In the genomic region with DNA sequence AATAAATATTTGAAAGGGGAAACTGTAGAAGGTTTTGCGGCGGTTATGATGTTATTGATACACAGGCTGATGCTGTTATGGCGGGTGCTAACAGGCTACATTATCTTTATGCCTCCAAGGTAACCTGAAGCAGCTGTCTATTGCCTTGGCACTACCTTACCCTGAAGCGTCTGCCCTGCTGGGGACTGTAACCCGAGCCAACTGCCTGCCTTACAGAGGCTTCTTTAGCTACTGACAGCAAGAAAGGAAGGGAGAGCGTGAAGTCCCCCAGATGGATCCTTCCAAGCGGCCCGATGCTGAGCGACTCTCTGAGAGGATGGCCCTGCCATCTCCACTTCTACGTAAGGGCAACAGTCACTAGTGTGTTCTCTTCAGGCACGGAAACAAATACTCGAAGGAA, we compare ENCODE assay signal across 7 mouse cellular contexts. TPM values are rescaled to one million over a fixed set of nuclear protein-coding genes. Genes with fewer than 3 reads are reported as not detected.
DNase-seq lines count a peak whose midpoint lies in the region; ATAC-seq and TF ChIP-seq lines count a peak whose summit lies in the region.

A gene (plus strand): TSS at position 303 of the 400 bp plus-strand sequence.

- H3K27me3 ChIP-seq in lung, embryonic 14.5 days (ENCODE audit: insufficient read depth, low read length), result no peaks in the 10 kb centered on the region
- H3K27me3 ChIP-seq in embryonic facial prominence, embryonic 11.5 days (ENCODE audit: control insufficient read depth, insufficient read depth, low read length), result no peaks in the 10 kb centered on the region
- no peaks in the 10 kb centered on the region for H3K27me3 ChIP-seq in hindbrain, embryonic 12.5 days
- no peaks in the 10 kb centered on the region for H3K27me3 ChIP-seq in megakaryocyte, embryonic 14.5 days (replicated peaks)

- no peak within 1 kb of the TSS for H3K4me3 ChIP-seq in lung, embryonic 14.5 days (ENCODE audit: low read depth, low read length)
- H3K4me3 ChIP-seq in embryonic facial prominence, embryonic 11.5 days (ENCODE audit: low read depth, low read length), result no peak within 1 kb of the TSS
- no peak within 1 kb of the TSS for H3K4me3 ChIP-seq in hindbrain, embryonic 12.5 days
- H3K4me3 ChIP-seq in megakaryocyte, embryonic 14.5 days (replicated peaks), result no peak within 1 kb of the TSS

- TF ChIP-seq CTCF in lung, embryonic 14.5 days (IDR thresholded peaks at IDR 0.05; ENCODE audit: low read depth), result no peak

- no peak within 1 kb of the TSS for H3K9ac ChIP-seq in lung, embryonic 14.5 days
- no peak within 1 kb of the TSS for H3K9ac ChIP-seq in embryonic facial prominence, embryonic 11.5 days (replicated peaks; ENCODE audit: low read length)
- H3K9ac ChIP-seq in hindbrain, embryonic 12.5 days, result no peak within 1 kb of the TSS

- no peaks in the 10 kb centered on the region for H3K9me3 ChIP-seq in lung, embryonic 14.5 days (ENCODE audit: low read depth, low read length)
- H3K9me3 ChIP-seq in embryonic facial prominence, embryonic 11.5 days (replicated peaks; ENCODE audit: control insufficient read depth, low read length), result no peaks in the 10 kb centered on the region
- no peaks in the 10 kb centered on the region for H3K9me3 ChIP-seq in hindbrain, embryonic 12.5 days (replicated peaks)
- H3K9me3 ChIP-seq in megakaryocyte, embryonic 14.5 days, result no peaks in the 10 kb centered on the region

- no peaks in the 10 kb centered on the region for H3K4me1 ChIP-seq in lung, embryonic 14.5 days (ENCODE audit: insufficient read depth)
- H3K4me1 ChIP-seq in embryonic facial prominence, embryonic 11.5 days (ENCODE audit: control insufficient read depth, insufficient read depth, low read length), result no peaks in the 10 kb centered on the region
- H3K4me1 ChIP-seq in hindbrain, embryonic 12.5 days, result no peaks in the 10 kb centered on the region
- peaks cover 27% of the 10 kb centered on the region for H3K4me1 ChIP-seq in megakaryocyte, embryonic 14.5 days

- no peaks in the 10 kb centered on the region for H3K36me3 ChIP-seq in lung, embryonic 14.5 days (ENCODE audit: insufficient read depth)
- H3K36me3 ChIP-seq in embryonic facial prominence, embryonic 11.5 days (replicated peaks; ENCODE audit: control insufficient read depth, insufficient read depth, low read depth, low read length), result no peaks in the 10 kb centered on the region
- H3K36me3 ChIP-seq in hindbrain, embryonic 12.5 days, result no peaks in the 10 kb centered on the region
- no peaks in the 10 kb centered on the region for H3K36me3 ChIP-seq in megakaryocyte, embryonic 14.5 days (replicated peaks; ENCODE audit: low read length)

- 60% methylated on average over 12 of the region's 12 CpGs for WGBS in lung, embryonic 14.5 days
- WGBS in embryonic facial prominence, embryonic 11.5 days, result 58% methylated on average over 12 of the region's 12 CpGs
- WGBS in hindbrain, embryonic 12.5 days, result 71% methylated on average over 12 of the region's 12 CpGs

- no peak for ATAC-seq in lung, embryonic 14.5 days (ENCODE audit: insufficient read depth)
- no peak for ATAC-seq in embryonic facial prominence, embryonic 11.5 days (replicated peaks; ENCODE audit: insufficient number of reproducible peaks, low FRiP score, low TSS enrichment, low read depth)
- ATAC-seq in hindbrain, embryonic 12.5 days (ENCODE audit: low FRiP score), result no peak

- no peak within 1 kb of the TSS for H3K4me2 ChIP-seq in lung, embryonic 14.5 days
- H3K4me2 ChIP-seq in embryonic facial prominence, embryonic 11.5 days (ENCODE audit: low read depth, low read length), result no peak within 1 kb of the TSS
- H3K4me2 ChIP-seq in hindbrain, embryonic 12.5 days (replicated peaks), result no peak within 1 kb of the TSS

- DNase-seq in lung, embryonic 14.5 days, result no peak
- no peak for DNase-seq in lung, adult 18-20 months
- DNase-seq in embryonic facial prominence, embryonic 11.5 days (ENCODE audit: low spot score), result no peak
- no peak for DNase-seq in spleen, adult 18-20 months
- DNase-seq in kidney, postnatal 25 days, result no peak

- H3K27ac ChIP-seq in lung, embryonic 14.5 days (ENCODE audit: low read depth), result no peak within 1 kb of the TSS
- no peak within 1 kb of the TSS for H3K27ac ChIP-seq in embryonic facial prominence, embryonic 11.5 days (replicated peaks; ENCODE audit: low read depth, low read length)
- H3K27ac ChIP-seq in hindbrain, embryonic 12.5 days, result no peak within 1 kb of the TSS

RNA-seq across cellular contexts. Expression of the gene that starts here (rescaled TPM):
- polyA plus RNA-seq in lung, embryonic 14.5 days (2014; fragmentation: Nextera tagmentation; extraction: Ambion mirVana), result 41.2 and 43.0 TPM in 2 replicates
- polyA plus RNA-seq in embryonic facial prominence, embryonic 11.5 days (2014; fragmentation: Nextera tagmentation; extraction: Ambion mirVana), result 79.4 and 80.6 TPM in 2 replicates
- 48.4 and 57.1 TPM in 2 replicates for polyA plus RNA-seq in hindbrain, embryonic 12.5 days (2016; fragmentation: Nextera tagmentation; extraction: Ambion mirVana)
- polyA plus RNA-seq in megakaryocyte, embryonic 14.5 days (2012; ENCODE audit: insufficient read depth, low replicate concordance), result 6.7 and 43.9 TPM in 2 replicates
